Mouse (Mus musculus) heart, embryonic 12.5 days (tissue): ENCODE data around the gene Tusc2. TPM values are rescaled to one million over a fixed set of nuclear protein-coding genes. Genes with fewer than 3 reads are reported as not detected.
A peak's percentile ranks its signal among the peaks of the same experiment; 100 is the strongest.

Source experiments
- ATAC-seq: fragments of 200-750 bp; cut with Nextera tagmentation; 2 replicates; pipeline ENCODE4 v1.8.0; 2017; ENCODE audit warnings: moderate TSS enrichment, moderate library complexity; ENCODE audit not compliant: insufficient number of reproducible peaks, low FRiP score
- H3K27ac ChIP-seq: fragments of 300-500 bp; sonication (generic); 2 replicates; pipeline ENCODE4 v1.5.1; 2016; ENCODE audit warnings: mild to moderate bottlenecking, moderate library complexity; ENCODE audit not compliant: poor library complexity, severe bottlenecking
- H3K27me3 ChIP-seq: fragments of 300-500 bp; sonication (generic); replicated peaks from 2 replicates; pipeline ENCODE4 v1.6.1; 2016; ENCODE audit warnings: mild to moderate bottlenecking, moderate library complexity
- H3K36me3 ChIP-seq: fragments of 300-500 bp; sonication (generic); 2 replicates; pipeline ENCODE4 v1.6.1; 2016; ENCODE audit warnings: mild to moderate bottlenecking, moderate library complexity
- H3K4me1 ChIP-seq: fragments of 300-500 bp; sonication (generic); replicated peaks from 2 replicates; pipeline ENCODE4 v1.6.1; 2016; ENCODE audit warnings: mild to moderate bottlenecking
- H3K4me2 ChIP-seq: fragments of 300-500 bp; sonication (generic); 2 replicates; pipeline ENCODE4 v1.6.1; 2016; ENCODE audit warnings: mild to moderate bottlenecking, moderate library complexity
- H3K4me3 ChIP-seq: fragments of 300-500 bp; sonication (generic); 2 replicates; pipeline ENCODE4 v1.5.1; 2016; ENCODE audit warnings: mild to moderate bottlenecking
- H3K9ac ChIP-seq: fragments of 300-500 bp; sonication (generic); 2 replicates; pipeline ENCODE4 v1.6.1; 2016; ENCODE audit warnings: mild to moderate bottlenecking, moderate library complexity
- H3K9me3 ChIP-seq: fragments of 300-500 bp; sonication (generic); replicated peaks from 2 replicates; pipeline ENCODE4 v1.6.1; 2016; ENCODE audit warnings: mild to moderate bottlenecking, moderate library complexity
- WGBS: fragments of 180-500 bp; shearing (Covaris S2); methylation state at CpG from one replicate; pipeline ENCODE4 v1.1.7; 2016; 5-methylcytosine and 5-hydroxymethylcytosine counted together
- polyA plus RNA-seq: library from polyadenylated mRNA; unstranded; fragments of >200 nt; fragmentation: Nextera tagmentation; extraction: Ambion mirVana; gene quantifications from 2 replicates; pipeline ENCODE4 v1.2.1, GENCODE M21; 2016

Tusc2 gene
- polyA plus RNA-seq, 1 experiment from 2014 or later: 61.4 TPM

DNA sequence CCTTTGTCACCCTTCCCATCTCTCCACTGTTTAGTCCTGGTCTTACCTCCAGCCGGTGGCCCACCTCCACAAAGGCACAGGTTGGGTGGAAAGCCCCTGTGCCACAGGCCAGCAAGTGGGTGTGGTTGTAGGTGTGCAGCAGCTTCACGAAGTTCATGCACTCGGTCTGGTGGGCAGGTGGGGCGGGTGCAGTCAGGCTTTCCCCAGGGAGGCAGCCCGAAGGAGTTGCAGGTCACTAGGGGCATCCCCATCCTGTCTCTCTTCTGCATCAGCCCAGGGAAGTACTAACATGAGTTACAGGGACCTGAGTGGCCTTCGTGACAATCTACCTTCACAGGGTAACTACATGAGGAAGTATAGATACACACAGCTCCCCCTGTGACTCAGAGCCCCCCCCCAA, 40.2 kb downstream of the Tusc2 start:
- ATAC-seq: no peak
- H3K4me2 ChIP-seq: no peak overlapping the region
- peaks cover 45% of the 10 kb centered on the region for H3K27me3 ChIP-seq
- peaks cover 49% of the 10 kb centered on the region for H3K4me1 ChIP-seq
- no peak overlapping the region for H3K27ac ChIP-seq
- H3K9ac ChIP-seq: no peak overlapping the region; the same call in 1 of the 2 replicates
- no peak overlapping the region for H3K4me3 ChIP-seq
- no peaks in the 10 kb centered on the region for H3K36me3 ChIP-seq
- 73% methylated on average over 6 of the region's 6 CpGs for WGBS
- no peaks in the 10 kb centered on the region for H3K9me3 ChIP-seq

DNA sequence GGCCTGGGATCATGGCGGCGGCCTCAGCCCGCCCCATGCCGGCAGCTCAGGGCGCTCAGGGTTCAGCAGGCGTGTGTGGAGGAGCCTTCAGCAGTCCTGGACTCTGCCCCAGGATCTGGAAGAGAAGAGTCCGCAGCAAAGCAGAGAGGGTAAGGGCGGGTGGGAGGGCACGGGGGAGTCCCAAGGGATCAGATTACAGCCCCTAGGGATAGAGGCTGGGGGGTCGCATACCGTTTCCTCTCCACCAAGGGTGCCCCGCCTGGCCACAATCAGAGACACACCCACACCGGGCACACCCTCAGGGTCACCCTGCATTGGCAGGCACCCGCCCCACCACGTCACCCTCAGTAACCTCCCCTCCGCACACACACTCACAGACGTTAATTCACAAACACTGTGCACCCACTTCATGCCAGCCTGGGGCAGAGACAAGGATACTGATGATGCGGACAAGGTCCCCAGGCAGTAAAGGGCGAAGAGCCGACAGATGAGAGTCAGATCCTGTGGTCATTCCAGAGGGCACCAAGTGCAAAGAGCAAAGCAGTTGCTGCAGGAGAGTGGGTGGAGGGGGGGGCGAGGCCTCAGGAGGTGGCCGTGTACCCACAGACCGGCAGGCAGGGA, 42.1 kb downstream of the Tusc2 start:
- H3K27ac ChIP-seq: no peak overlapping the region; the same call in 1 of the 2 replicates
- no peaks in the 10 kb centered on the region for H3K9me3 ChIP-seq
- no peak overlapping the region for H3K9ac ChIP-seq
- no peak overlapping the region for H3K4me3 ChIP-seq
- ATAC-seq: no peak
- peak overlapping the region; percentile 33 for H3K4me2 ChIP-seq
- peaks cover 28% of the 10 kb centered on the region for H3K27me3 ChIP-seq
- 36% methylated on average over 23 of the region's 23 CpGs for WGBS
- no peaks in the 10 kb centered on the region for H3K36me3 ChIP-seq
- H3K4me1 ChIP-seq: peaks cover 66% of the 10 kb centered on the region

DNA sequence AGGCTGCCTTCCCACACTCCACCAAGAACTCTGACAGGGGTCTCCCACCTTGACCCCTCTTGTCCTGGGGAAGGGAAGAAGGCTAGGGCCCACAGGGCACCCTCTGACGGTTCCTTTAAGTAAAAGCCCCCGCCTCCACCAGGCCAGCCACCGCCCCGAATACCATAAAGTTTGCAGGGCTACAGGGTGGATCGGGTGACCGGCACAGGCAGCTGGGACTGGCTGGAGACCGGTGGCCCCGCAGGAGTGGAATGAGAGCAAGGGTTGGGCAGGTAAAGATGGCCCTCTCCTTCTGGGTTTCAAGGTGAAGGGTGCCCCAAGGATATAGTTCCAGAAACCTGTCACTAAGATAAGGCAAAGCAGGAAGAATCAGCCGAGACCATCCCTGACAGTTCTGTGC, 43.5 kb downstream of the Tusc2 start:
- no peaks in the 10 kb centered on the region for H3K36me3 ChIP-seq
- H3K4me3 ChIP-seq: peak overlapping the region; percentile 29
- H3K27me3 ChIP-seq: peaks cover 14% of the 10 kb centered on the region
- H3K9ac ChIP-seq: peak overlapping the region; percentile 63
- H3K4me2 ChIP-seq: peak overlapping the region; percentile 62
- peaks cover 77% of the 10 kb centered on the region for H3K4me1 ChIP-seq
- no peak for ATAC-seq
- peak overlapping the region; percentile 22; the same call in 1 of the 2 replicates for H3K27ac ChIP-seq
- H3K9me3 ChIP-seq: no peaks in the 10 kb centered on the region
- 15% methylated on average over 9 of the region's 9 CpGs for WGBS

DNA sequence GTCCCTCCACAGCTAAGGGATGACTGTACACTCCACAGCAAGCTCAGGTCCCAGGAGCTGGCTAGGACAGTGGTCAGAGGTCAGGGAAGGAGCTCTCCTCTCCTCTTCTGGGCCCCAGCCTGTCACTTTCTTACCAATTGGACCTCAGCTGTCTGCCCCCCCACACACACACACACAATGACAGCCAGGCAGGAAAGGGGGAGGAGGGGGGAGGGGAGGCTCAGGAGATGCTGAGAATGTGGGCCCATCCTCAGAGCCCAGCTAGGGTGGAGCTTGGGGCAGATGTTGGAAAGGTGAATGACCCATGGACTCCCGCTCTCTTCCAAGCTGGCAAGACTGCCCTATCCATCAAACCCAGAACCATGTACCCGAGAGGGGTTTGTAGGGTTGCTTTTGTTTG, 44.0 kb downstream of the Tusc2 start:
- 71% methylated on average over 2 of the region's 2 CpGs for WGBS
- H3K9ac ChIP-seq: peak overlapping the region; percentile 63
- H3K36me3 ChIP-seq: no peaks in the 10 kb centered on the region
- peaks cover 11% of the 10 kb centered on the region; the same call in 1 of the 2 replicates for H3K27me3 ChIP-seq
- no peak for ATAC-seq
- H3K4me3 ChIP-seq: peak overlapping the region; percentile 29
- no peaks in the 10 kb centered on the region for H3K9me3 ChIP-seq
- peak overlapping the region; percentile 62 for H3K4me2 ChIP-seq
- peaks cover 82% of the 10 kb centered on the region for H3K4me1 ChIP-seq
- H3K27ac ChIP-seq: peak overlapping the region; percentile 49; the same call in 1 of the 2 replicates

DNA sequence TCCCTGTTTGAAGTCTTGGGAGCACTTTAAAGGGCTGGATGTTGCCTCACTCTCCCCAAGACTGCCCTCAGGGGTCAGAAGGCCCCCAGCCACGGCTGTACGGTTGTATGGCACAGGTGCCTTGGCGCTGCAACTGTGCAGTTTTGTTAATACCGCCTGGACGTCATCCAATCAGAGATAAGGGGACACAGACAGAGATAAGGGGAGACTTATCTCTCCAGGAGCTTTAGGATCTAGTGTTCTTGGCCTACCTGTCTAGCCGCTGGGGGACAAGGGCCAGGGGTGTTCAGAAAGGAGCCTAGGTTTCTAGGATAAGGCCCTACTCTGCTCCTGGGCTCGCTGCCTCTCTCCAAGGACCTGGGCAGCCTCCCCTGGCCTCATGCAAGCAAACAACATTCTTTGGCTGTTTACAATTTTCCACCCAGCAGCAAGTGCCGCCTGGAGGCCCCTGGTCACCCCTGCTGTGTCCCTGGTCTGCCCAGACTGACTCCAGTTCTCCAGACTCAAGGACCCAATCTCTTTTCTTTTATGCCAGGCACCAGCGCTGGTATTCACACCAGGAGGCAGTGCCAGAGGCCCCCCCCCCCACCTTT, 44.7 kb downstream of the Tusc2 start:
- peak overlapping the region; percentile 49 for H3K27ac ChIP-seq
- H3K4me1 ChIP-seq: peaks cover 82% of the 10 kb centered on the region
- no peaks in the 10 kb centered on the region for H3K36me3 ChIP-seq
- H3K9ac ChIP-seq: peak overlapping the region; percentile 63
- peak overlapping the region; percentile 62 for H3K4me2 ChIP-seq
- no peak overlapping the region for H3K4me3 ChIP-seq
- ATAC-seq: no peak
- H3K9me3 ChIP-seq: no peaks in the 10 kb centered on the region
- WGBS: 32% methylated on average over 9 of the region's 9 CpGs
- H3K27me3 ChIP-seq: peaks cover 11% of the 10 kb centered on the region; the same call in 1 of the 2 replicates

DNA sequence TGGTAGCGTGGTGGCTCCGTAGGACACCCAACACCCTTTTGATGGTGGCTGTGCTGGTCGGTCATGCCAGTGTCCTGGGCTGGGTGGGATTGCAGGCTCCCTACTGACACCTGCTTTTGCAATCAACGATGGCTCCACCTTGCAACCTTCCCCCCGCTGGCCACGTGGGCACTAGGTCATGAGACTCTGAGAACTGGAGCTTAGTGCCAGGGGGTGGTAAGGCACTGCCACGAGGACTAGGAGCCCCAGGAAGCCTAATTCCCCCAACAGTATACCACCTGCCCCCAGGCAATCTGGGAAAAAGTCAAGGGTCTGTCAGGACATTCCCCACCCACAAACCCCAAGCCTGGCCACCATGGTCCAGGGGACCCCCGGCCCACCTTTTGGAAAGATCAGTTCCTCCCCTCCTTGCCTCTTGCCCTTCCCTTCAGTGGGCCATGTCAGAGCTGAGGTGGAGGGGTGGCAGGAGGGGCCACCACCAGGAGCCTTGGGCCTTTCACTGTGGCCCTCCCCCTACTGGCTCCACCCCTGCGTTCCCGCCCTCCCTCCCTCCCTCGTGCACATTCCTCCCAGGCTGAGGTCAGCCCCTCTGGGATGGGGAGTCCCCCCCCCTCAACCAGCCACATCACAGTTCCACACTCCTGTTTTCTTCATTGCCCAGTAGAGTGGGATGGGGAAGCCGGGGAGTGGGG, 45.8 kb downstream of the Tusc2 start, which contains the start of gene Sema3b:
TSS of gene Sema3b (minus strand) at position 489 of the 692 bp plus-strand sequence.
- Histone ChIP-seq H3K27me3 (peaks cover 10% of the 10 kb centered on the region; the same call in 1 of the 2 replicates), H3K9me3 (no peaks in the 10 kb centered on the region), H3K4me2 (peak within 1 kb of the TSS; percentile 62), H3K9ac (peak within 1 kb of the TSS; percentile 63), H3K4me3 (no peak within 1 kb of the TSS), H3K4me1 (peaks cover 82% of the 10 kb centered on the region), H3K27ac (peak within 1 kb of the TSS; percentile 49), H3K36me3 (peaks cover 3% of the 10 kb centered on the region)
- WGBS: 43% methylated on average over 12 of the region's 12 CpGs
- ATAC-seq: no peak

DNA sequence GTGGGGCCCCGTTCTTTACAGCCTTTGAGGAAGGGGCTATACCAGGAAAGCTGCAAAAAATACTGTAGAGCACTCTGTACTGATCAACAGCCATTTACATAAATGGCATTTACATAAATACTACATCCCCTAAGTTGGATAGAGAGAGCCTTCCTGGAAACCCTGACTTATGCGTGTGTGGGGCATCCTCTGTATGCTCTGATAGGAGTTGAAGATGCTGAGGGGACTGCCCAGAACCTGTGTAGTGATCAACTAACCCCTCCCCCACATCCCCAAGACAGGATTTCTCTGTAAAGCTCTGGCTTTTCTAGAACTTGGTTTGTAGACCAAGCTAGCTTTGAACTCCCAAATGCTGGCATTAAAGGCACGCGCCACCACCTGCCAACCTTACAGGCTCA, 46.4 kb downstream of the Tusc2 start:
- Histone ChIP-seq H3K36me3 (peaks cover 9% of the 10 kb centered on the region), H3K27ac (peak overlapping the region; percentile 23; the same call in 1 of the 2 replicates), H3K4me1 (peaks cover 80% of the 10 kb centered on the region), H3K4me3 (no peak overlapping the region), H3K27me3 (0 out of 2 replicates have a peak, but pooled peaks cover 6% of the 10 kb centered on the region), H3K9ac (no peak overlapping the region), H3K9me3 (no peaks in the 10 kb centered on the region), H3K4me2 (peak overlapping the region; percentile 62; the same call in 1 of the 2 replicates)
- 70% methylated on average over 4 of the region's 4 CpGs for WGBS
- no peak for ATAC-seq

DNA sequence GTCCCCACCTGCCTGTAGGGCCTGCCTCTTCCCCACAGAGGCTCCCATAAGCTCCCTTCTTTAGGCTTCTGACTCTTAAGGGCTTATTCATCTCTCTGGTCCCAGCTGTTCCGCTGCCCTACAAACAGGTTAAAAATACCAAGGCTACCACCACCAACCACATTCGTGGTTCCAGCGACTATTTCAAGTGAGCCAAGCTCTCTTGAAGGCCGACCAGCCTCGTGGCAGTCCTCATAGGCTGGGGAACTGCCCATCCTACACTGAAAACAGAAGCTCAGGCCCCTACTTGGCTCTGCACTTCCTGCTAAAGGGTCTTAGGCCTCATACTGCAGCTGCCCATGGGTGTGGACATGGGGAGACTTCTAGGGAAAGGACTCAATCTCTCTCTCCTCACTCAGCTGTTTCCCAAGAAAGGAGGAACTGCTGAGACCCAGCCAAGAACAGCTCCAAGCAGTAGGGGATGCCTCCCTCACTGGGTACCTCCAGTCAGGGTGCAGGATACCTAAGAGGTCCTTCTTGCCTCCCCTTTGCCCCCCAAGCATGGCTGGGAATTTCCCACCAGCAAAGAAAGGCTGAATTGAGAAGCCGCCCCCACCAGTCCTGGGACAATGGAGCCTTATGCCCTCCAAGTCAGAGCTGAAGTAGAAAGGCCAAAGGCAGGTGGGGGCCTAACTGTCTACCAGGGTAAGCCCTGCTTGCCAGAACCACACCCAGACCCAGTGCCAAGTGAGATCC, 48.6 kb downstream of the Tusc2 start:
- H3K9me3 ChIP-seq: no peaks in the 10 kb centered on the region
- peaks cover 76% of the 10 kb centered on the region for H3K4me1 ChIP-seq
- H3K27ac ChIP-seq: peak overlapping the region; percentile 91
- peaks cover 31% of the 10 kb centered on the region for H3K36me3 ChIP-seq
- 55% methylated on average over 6 of the region's 6 CpGs for WGBS
- peak overlapping the region; percentile 75; the same call in 1 of the 2 replicates for H3K4me2 ChIP-seq
- no peak; the same call in 1 of the 2 replicates for ATAC-seq
- no peaks in the 10 kb centered on the region for H3K27me3 ChIP-seq
- no peak overlapping the region for H3K4me3 ChIP-seq
- H3K9ac ChIP-seq: peak overlapping the region; percentile 77

DNA sequence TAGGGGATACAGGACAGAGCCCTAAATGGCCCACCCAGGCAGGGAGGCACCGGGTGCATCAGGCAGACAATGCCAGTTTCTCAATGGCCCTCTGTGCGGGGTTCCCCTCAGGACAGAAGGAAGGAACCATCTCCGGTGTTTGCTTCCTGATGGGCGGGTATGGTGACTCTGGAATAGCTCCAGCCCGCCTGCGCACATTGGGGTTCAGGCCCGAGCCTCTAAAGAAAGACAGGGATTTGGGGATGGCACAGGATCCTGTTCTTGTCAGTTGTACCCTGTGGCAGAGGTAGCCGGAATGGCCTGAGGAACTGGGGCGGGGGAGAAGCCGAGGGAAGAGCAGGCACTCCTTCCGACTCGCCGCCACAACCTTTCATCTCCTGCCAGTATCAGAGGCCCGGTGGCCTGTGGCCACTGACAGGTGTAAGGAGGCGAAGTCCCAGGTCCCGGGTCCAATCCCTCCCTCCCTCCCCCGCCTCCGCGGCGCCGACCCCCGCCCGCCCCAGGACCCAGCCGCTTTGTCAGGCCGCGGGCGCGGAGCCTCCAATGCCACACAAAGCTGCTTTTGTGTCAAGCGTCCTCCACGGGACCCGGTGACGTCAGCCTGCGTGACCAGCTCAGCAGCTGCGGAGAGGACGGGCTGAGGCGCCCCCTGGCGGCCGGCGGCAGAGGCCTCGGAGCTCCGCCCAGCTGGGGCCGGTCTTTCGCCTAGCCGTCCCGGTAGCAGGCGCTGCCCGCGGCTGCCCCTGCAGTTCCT, 49.3 kb downstream of the Tusc2 start:
- peak overlapping the region; percentile 77 for H3K9ac ChIP-seq
- H3K4me2 ChIP-seq: peak overlapping the region; percentile 75
- no peaks in the 10 kb centered on the region for H3K9me3 ChIP-seq
- peak overlapping the region; percentile 91 for H3K27ac ChIP-seq
- peaks cover 36% of the 10 kb centered on the region for H3K36me3 ChIP-seq
- ATAC-seq: peak; percentile 92
- no peaks in the 10 kb centered on the region for H3K27me3 ChIP-seq
- peaks cover 69% of the 10 kb centered on the region for H3K4me1 ChIP-seq
- 5% methylated on average over 39 of the region's 48 CpGs for WGBS
- peak overlapping the region; percentile 45 for H3K4me3 ChIP-seq

DNA sequence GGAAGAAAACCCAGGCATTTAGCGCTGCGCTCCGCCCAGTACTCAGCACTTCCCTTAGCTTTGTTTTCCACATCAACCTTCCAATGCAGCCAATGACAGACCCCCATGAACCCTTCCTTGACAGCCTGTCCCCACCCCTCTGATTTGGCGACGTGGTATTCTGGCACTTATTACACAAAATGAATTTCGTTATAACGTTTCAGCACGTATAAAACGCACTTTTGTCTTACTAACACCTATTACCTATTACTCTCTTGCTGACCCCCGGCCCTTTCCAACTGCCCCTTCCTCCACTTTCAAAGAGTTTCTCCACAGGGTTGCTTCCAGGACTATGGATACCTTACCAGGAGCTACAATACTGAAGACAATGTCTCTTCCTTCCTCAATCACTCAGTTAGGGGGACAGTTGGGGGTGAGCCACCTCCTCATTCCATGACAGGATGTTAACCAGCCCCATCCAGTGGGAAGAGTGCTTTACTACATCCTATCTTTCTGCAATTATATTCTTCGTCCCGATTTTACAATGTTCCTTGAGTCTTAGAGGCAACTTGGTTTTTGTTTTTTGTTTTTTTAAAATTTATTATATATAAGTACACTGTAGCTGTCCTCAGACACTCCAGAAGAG, 50.0 kb downstream of the Tusc2 start:
- Histone ChIP-seq H3K27me3 (no peaks in the 10 kb centered on the region), H3K4me3 (peak overlapping the region; percentile 45), H3K9me3 (no peaks in the 10 kb centered on the region), H3K4me1 (peaks cover 67% of the 10 kb centered on the region), H3K27ac (peak overlapping the region; percentile 91), H3K4me2 (peak overlapping the region; percentile 75), H3K9ac (peak overlapping the region; percentile 77), H3K36me3 (peaks cover 41% of the 10 kb centered on the region)
- WGBS: 9% methylated on average over 12 of the region's 12 CpGs
- ATAC-seq: no peak; the same call in 1 of the 2 replicates
